Mouse (Mus musculus): Measurements from ENCODE around the gene Nrap. TPM values are rescaled to one million over a fixed set of nuclear protein-coding genes. Genes with fewer than 3 reads are reported as not detected.

Nrap gene
- polyA plus RNA-seq, 1 experiment from 2014 or later, result 0.15 TPM

DNA sequence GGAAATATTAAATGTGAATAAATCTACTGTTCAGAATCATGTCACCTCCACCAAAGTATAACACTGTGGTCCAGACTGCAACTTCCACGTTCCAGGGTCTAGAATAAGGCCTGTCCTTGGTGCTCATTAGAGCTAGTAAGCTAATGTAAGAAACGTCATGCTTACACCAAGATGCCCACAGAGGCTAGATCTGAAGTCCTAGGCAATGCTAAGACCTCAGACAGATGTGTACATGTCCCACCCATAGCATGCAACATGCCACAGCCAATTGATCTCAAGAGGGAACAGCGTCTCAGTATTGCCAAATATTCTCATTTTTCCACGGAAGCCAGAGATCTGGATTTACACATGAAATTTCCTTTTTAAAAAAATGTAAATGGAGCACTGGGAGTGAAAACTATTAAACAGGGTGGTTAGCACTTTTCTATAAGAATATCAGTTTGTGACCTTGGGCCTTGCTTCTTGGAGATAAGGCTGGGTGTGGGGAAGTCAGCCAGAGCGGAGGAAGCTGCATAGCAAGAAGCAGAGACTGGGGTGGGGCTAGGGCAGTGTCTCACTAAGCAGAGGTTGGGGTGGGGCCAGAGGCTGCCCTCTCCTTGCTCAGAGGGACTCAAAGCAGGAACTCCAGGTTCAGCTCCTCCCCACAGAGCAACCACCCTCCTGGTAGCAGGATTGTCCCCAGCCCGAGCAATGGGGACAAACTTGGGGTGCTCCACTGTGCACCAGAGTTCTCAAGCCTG is 1.6 kb upstream of the Nrap start:
- Histone ChIP-seq H3K9ac (replicated peaks; ENCODE audit: low read depth, low read length) (no peak overlapping the region), H3K4me2 (ENCODE audit: low read depth, low read length) (no peak overlapping the region), H3K4me1 (ENCODE audit: control insufficient read depth, insufficient read depth, low read length) (no peaks in the 10 kb centered on the region; the same call in 1 of the 2 replicates), H3K9me3 (ENCODE audit: control insufficient read depth, low read length) (no peaks in the 10 kb centered on the region), H3K4me3 (ENCODE audit: low read depth, low read length) (no peak overlapping the region), H3K36me3 (ENCODE audit: control insufficient read depth, insufficient read depth, low read length) (no peaks in the 10 kb centered on the region), H3K27me3 (ENCODE audit: control insufficient read depth, insufficient read depth, low read length) (peaks cover 9% of the 10 kb centered on the region; the same call in 1 of the 2 replicates), H3K27ac (ENCODE audit: low read depth, low read length) (no peak overlapping the region)
- ATAC-seq (ENCODE audit: low read depth), result no peak
- 83% methylated on average over 6 of the region's 6 CpGs for WGBS

DNA sequence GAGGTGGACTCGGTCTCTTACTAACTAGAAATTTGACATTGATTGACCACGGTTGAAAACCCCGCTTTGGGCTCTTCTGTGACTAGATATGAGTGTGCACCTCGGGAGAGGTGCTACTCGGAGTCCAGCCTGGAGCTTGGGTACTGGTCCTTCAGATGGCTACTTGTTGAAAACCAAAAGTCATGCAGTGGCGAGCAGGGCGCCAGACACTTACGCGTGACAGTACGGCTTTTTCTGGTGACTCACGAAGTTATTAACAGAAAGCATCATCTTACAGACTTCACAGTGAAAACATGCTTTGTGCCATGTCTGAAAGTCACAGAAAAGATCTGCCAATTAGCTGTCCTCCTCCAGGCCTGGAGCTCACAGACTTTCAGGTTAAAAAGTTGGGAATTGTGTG is 661 bp downstream of the Nrap start:
- H3K4me1 ChIP-seq (ENCODE audit: control insufficient read depth, insufficient read depth, low read length), result no peaks in the 10 kb centered on the region
- WGBS, result 92% methylated on average over 11 of the region's 11 CpGs
- H3K9ac ChIP-seq (replicated peaks; ENCODE audit: low read depth, low read length), result no peak overlapping the region
- H3K4me3 ChIP-seq (ENCODE audit: low read depth, low read length), result no peak overlapping the region
- H3K4me2 ChIP-seq (ENCODE audit: low read depth, low read length), result no peak overlapping the region
- no peak overlapping the region for H3K27ac ChIP-seq (ENCODE audit: low read depth, low read length)
- no peaks in the 10 kb centered on the region for H3K36me3 ChIP-seq (ENCODE audit: control insufficient read depth, insufficient read depth, low read length)
- no peaks in the 10 kb centered on the region for H3K9me3 ChIP-seq (ENCODE audit: control insufficient read depth, low read length)
- H3K27me3 ChIP-seq (ENCODE audit: control insufficient read depth, insufficient read depth, low read length), result no peaks in the 10 kb centered on the region
- ATAC-seq (ENCODE audit: low read depth), result no peak

- no peak overlapping the region for H3K9ac ChIP-seq (replicated peaks; ENCODE audit: low read depth, low read length)
- no peaks in the 10 kb centered on the region for H3K36me3 ChIP-seq (ENCODE audit: control insufficient read depth, insufficient read depth, low read length)
- no peak overlapping the region for H3K27ac ChIP-seq (ENCODE audit: low read depth, low read length)
- H3K4me2 ChIP-seq (ENCODE audit: low read depth, low read length), result no peak overlapping the region
- no peaks in the 10 kb centered on the region for H3K9me3 ChIP-seq (ENCODE audit: control insufficient read depth, low read length)
- no peaks in the 10 kb centered on the region for H3K27me3 ChIP-seq (ENCODE audit: control insufficient read depth, insufficient read depth, low read length)
- 90% methylated on average over 4 of the region's 4 CpGs for WGBS
- no peak for ATAC-seq (ENCODE audit: low read depth)
- H3K4me1 ChIP-seq (ENCODE audit: control insufficient read depth, insufficient read depth, low read length), result no peaks in the 10 kb centered on the region
- H3K4me3 ChIP-seq (ENCODE audit: low read depth, low read length), result no peak overlapping the region
Measured at GRCm38 (mm10) chr19:56387726-56388302, 2.0 kb downstream of the Nrap start.

GRCm38 (mm10) chr19:56386095-56386494 is 3.7 kb downstream of the Nrap start:
- no peak for ATAC-seq (ENCODE audit: low read depth)
- 88% methylated on average over 10 of the region's 10 CpGs for WGBS

GRCm38 (mm10) chr19:56385546-56385945 is 4.3 kb downstream of the Nrap start:
- WGBS, result 90% methylated on average over 5 of the region's 5 CpGs
- Histone ChIP-seq H3K9ac (replicated peaks; ENCODE audit: low read depth, low read length) (no peak overlapping the region), H3K36me3 (ENCODE audit: control insufficient read depth, insufficient read depth, low read length) (no peaks in the 10 kb centered on the region), H3K4me2 (ENCODE audit: low read depth, low read length) (no peak overlapping the region), H3K27me3 (ENCODE audit: control insufficient read depth, insufficient read depth, low read length) (no peaks in the 10 kb centered on the region), H3K9me3 (ENCODE audit: control insufficient read depth, low read length) (no peaks in the 10 kb centered on the region), H3K4me1 (ENCODE audit: control insufficient read depth, insufficient read depth, low read length) (no peaks in the 10 kb centered on the region), H3K27ac (ENCODE audit: low read depth, low read length) (no peak overlapping the region), H3K4me3 (ENCODE audit: low read depth, low read length) (no peak overlapping the region)
- no peak for ATAC-seq (ENCODE audit: low read depth)

More at GRCm38 (mm10) chr19:56386095-56386494, 3.7 kb downstream of the Nrap start:
- H3K4me1 ChIP-seq (ENCODE audit: control insufficient read depth, insufficient read depth, low read length), result no peaks in the 10 kb centered on the region
- H3K4me3 ChIP-seq (ENCODE audit: low read depth, low read length), result no peak overlapping the region
- no peak overlapping the region for H3K4me2 ChIP-seq (ENCODE audit: low read depth, low read length)
- H3K36me3 ChIP-seq (ENCODE audit: control insufficient read depth, insufficient read depth, low read length), result no peaks in the 10 kb centered on the region
- no peaks in the 10 kb centered on the region for H3K9me3 ChIP-seq (ENCODE audit: control insufficient read depth, low read length)
- no peaks in the 10 kb centered on the region for H3K27me3 ChIP-seq (ENCODE audit: control insufficient read depth, insufficient read depth, low read length)
- H3K9ac ChIP-seq (replicated peaks; ENCODE audit: low read depth, low read length), result no peak overlapping the region
- H3K27ac ChIP-seq (ENCODE audit: low read depth, low read length), result no peak overlapping the region

DNA sequence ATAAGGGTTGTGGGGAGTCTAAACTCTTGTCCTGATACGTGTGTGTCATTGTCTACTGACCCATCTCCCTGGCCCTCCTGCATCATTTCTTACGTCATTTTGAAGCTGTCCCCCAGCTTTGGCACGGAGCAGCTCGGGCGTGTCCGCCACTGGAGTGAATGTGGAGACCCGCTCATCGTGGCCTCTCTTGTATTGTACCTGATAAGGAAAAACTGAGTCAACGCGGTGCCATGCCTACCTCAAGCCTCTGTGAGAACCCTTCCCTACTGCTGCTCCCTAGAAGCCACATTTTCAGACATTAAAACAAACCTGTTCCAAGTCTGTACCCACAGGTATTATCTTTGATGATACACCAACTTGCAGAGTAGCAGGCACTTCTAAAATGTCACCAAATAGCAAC is 8.4 kb downstream of the Nrap start:
- no peaks in the 10 kb centered on the region for H3K4me1 ChIP-seq (ENCODE audit: control insufficient read depth, insufficient read depth, low read length)
- no peak for ATAC-seq (ENCODE audit: low read depth)
- no peak overlapping the region for H3K4me2 ChIP-seq (ENCODE audit: low read depth, low read length)
- 95% methylated on average over 10 of the region's 10 CpGs for WGBS
- no peaks in the 10 kb centered on the region for H3K36me3 ChIP-seq (ENCODE audit: control insufficient read depth, insufficient read depth, low read length)
- H3K4me3 ChIP-seq (ENCODE audit: low read depth, low read length), result no peak overlapping the region
- no peaks in the 10 kb centered on the region for H3K9me3 ChIP-seq (ENCODE audit: control insufficient read depth, low read length)
- H3K27me3 ChIP-seq (ENCODE audit: control insufficient read depth, insufficient read depth, low read length), result no peaks in the 10 kb centered on the region
- H3K27ac ChIP-seq (ENCODE audit: low read depth, low read length), result no peak overlapping the region
- no peak overlapping the region for H3K9ac ChIP-seq (replicated peaks; ENCODE audit: low read depth, low read length)

- Histone ChIP-seq H3K9me3 (ENCODE audit: control insufficient read depth, low read length) (no peaks in the 10 kb centered on the region), H3K4me3 (ENCODE audit: low read depth, low read length) (no peak overlapping the region), H3K27ac (ENCODE audit: low read depth, low read length) (no peak overlapping the region), H3K4me2 (ENCODE audit: low read depth, low read length) (no peak overlapping the region), H3K4me1 (ENCODE audit: control insufficient read depth, insufficient read depth, low read length) (no peaks in the 10 kb centered on the region), H3K36me3 (ENCODE audit: control insufficient read depth, insufficient read depth, low read length) (no peaks in the 10 kb centered on the region), H3K27me3 (ENCODE audit: control insufficient read depth, insufficient read depth, low read length) (no peaks in the 10 kb centered on the region), H3K9ac (replicated peaks; ENCODE audit: low read depth, low read length) (no peak overlapping the region)
- WGBS, result 82% methylated on average over 7 of the region's 7 CpGs
- no peak for ATAC-seq (ENCODE audit: low read depth)
Measured at GRCm38 (mm10) chr19:56380341-56380740, 9.5 kb downstream of the Nrap start.

GRCm38 (mm10) chr19:56378554-56379172 is 11.2 kb downstream of the Nrap start:
- Histone ChIP-seq H3K27ac (ENCODE audit: low read depth, low read length) (no peak overlapping the region), H3K36me3 (ENCODE audit: control insufficient read depth, insufficient read depth, low read length) (no peaks in the 10 kb centered on the region), H3K4me1 (ENCODE audit: control insufficient read depth, insufficient read depth, low read length) (no peaks in the 10 kb centered on the region), H3K9ac (replicated peaks; ENCODE audit: low read depth, low read length) (no peak overlapping the region), H3K9me3 (ENCODE audit: control insufficient read depth, low read length) (no peaks in the 10 kb centered on the region), H3K4me3 (ENCODE audit: low read depth, low read length) (no peak overlapping the region), H3K4me2 (ENCODE audit: low read depth, low read length) (no peak overlapping the region), H3K27me3 (ENCODE audit: control insufficient read depth, insufficient read depth, low read length) (no peaks in the 10 kb centered on the region)
- 86% methylated on average over 13 of the region's 13 CpGs for whole genome bisulfite sequencing
- ATAC-seq (ENCODE audit: low read depth), result no peak

- WGBS, result 90% methylated on average over 5 of the region's 5 CpGs
- ATAC-seq (ENCODE audit: low read depth), result no peak
- Histone ChIP-seq H3K4me3 (ENCODE audit: low read depth, low read length) (no peak overlapping the region), H3K9ac (replicated peaks; ENCODE audit: low read depth, low read length) (no peak overlapping the region), H3K27ac (ENCODE audit: low read depth, low read length) (no peak overlapping the region), H3K9me3 (ENCODE audit: control insufficient read depth, low read length) (no peaks in the 10 kb centered on the region), H3K27me3 (ENCODE audit: control insufficient read depth, insufficient read depth, low read length) (no peaks in the 10 kb centered on the region), H3K36me3 (ENCODE audit: control insufficient read depth, insufficient read depth, low read length) (no peaks in the 10 kb centered on the region), H3K4me1 (ENCODE audit: control insufficient read depth, insufficient read depth, low read length) (no peaks in the 10 kb centered on the region), H3K4me2 (ENCODE audit: low read depth, low read length) (no peak overlapping the region)
Measured at GRCm38 (mm10) chr19:56378007-56378406, 11.8 kb downstream of the Nrap start.

Measured in neural tube, embryonic 14.5 days (tissue).